Mouse (Mus musculus): ENCODE results near the gene Ppm1h. TPM values are rescaled to one million over a fixed set of nuclear protein-coding genes. Genes with fewer than 3 reads are reported as not detected.

Ppm1h gene
- 6.7 and 6.8 TPM in 2 replicates for polyA plus RNA-seq (2012; rRNA removed; ENCODE audit: low replicate concordance)

GRCm38 (mm10) chr10:122678541-122679436 is at the start of gene Ppm1h:
TSS of gene Ppm1h (plus strand) at chr10:122678762.

Other genes with a start within 250 kb of the Ppm1h start
- gene Avpr1a, start 230.3 kb upstream of the Ppm1h start, polyA plus RNA-seq (2012; rRNA removed; ENCODE audit: low replicate concordance), result 2.0 and 2.4 TPM in 2 replicates